Mouse (Mus musculus): Measurements from ENCODE around the gene Gm20388. TPM values are rescaled to one million over a fixed set of nuclear protein-coding genes. Genes with fewer than 3 reads are reported as not detected.

The Gm20388 gene
- polyA plus RNA-seq, 1 experiment from 2014 or later = 12.4 TPM

DNA sequence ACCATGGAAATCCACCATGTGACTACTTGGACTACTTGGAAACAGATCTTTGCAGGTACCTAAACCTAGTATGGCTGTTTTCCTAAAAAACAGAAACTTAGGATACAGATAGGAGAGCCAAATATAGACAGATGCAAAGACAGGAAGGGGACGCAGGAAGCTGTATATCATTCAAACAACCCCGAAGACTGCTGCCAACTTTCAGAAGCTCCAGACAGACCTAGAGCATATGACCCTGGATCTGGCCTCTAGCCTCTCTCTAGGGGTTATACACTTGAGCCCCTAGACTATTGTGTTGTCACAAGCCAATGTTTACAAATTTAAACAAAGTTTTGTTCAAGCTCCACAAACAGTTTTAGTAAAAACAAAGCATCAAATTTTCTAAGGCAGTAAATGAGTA, 3050.8 kb downstream of the Gm20388 start:
- Histone ChIP-seq H3K4me1 (ENCODE audit: control insufficient read depth, insufficient read depth, low read depth, low read length) (peaks cover 3% of the 10 kb centered on the region; the same call in 1 of the 2 replicates), H3K9ac (ENCODE audit: low read depth, low read length) (no peak overlapping the region), H3K9me3 (ENCODE audit: control insufficient read depth, low read length) (no peaks in the 10 kb centered on the region), H3K36me3 (ENCODE audit: control insufficient read depth, insufficient read depth, low read length) (no peaks in the 10 kb centered on the region), H3K4me3 (ENCODE audit: low read length) (no peak overlapping the region), H3K27me3 (replicated peaks; ENCODE audit: control insufficient read depth, insufficient read depth, low read length) (no peaks in the 10 kb centered on the region), H3K4me2 (ENCODE audit: low read length) (no peak overlapping the region), H3K27ac (ENCODE audit: low read depth, low read length) (no peak overlapping the region)
- no peak for ATAC-seq
- 73% methylated on average over 2 of the region's 2 CpGs for WGBS

GRCm38 (mm10) chr8:122962046-122962445, 3051.4 kb downstream of the Gm20388 start:
- no peak overlapping the region for H3K9ac ChIP-seq (ENCODE audit: low read depth, low read length)
- WGBS = 57% methylated on average over 5 of the region's 5 CpGs
- no peak overlapping the region for H3K4me3 ChIP-seq (ENCODE audit: low read length)
- no peak overlapping the region for H3K4me2 ChIP-seq (ENCODE audit: low read length)
- ATAC-seq = no peak
- H3K9me3 ChIP-seq (ENCODE audit: control insufficient read depth, low read length) = no peaks in the 10 kb centered on the region
- no peak overlapping the region for H3K27ac ChIP-seq (ENCODE audit: low read depth, low read length)
- H3K4me1 ChIP-seq (ENCODE audit: control insufficient read depth, insufficient read depth, low read depth, low read length) = peaks cover 3% of the 10 kb centered on the region; the same call in 1 of the 2 replicates
- no peaks in the 10 kb centered on the region for H3K36me3 ChIP-seq (ENCODE audit: control insufficient read depth, insufficient read depth, low read length)
- H3K27me3 ChIP-seq (replicated peaks; ENCODE audit: control insufficient read depth, insufficient read depth, low read length) = no peaks in the 10 kb centered on the region

DNA sequence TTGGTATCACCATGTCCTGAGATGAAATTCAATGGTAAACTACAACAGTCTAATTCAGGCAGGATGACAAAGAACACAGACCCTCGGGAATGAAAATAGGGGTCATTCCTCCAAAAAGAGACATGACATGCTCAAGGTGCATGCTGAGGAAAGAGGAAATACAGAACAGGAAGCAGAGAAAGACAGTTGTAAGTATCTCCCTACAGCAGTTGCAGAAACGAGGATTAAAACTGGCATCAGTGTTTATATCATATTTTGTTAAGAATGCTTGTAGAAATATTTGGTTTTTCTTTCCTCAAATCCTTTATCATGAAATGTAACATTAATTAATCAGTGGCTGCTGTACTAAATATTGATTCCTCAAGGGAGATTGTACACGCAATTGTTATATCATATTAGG, 3056.0 kb downstream of the Gm20388 start:
- no peak overlapping the region for H3K4me2 ChIP-seq (ENCODE audit: low read length)
- no peak overlapping the region for H3K9ac ChIP-seq (ENCODE audit: low read depth, low read length)
- no peaks in the 10 kb centered on the region for H3K36me3 ChIP-seq (ENCODE audit: control insufficient read depth, insufficient read depth, low read length)
- ATAC-seq = no peak
- whole genome bisulfite sequencing = 86% methylated on average over 3 of the region's 3 CpGs
- H3K27ac ChIP-seq (ENCODE audit: low read depth, low read length) = no peak overlapping the region
- H3K27me3 ChIP-seq (replicated peaks; ENCODE audit: control insufficient read depth, insufficient read depth, low read length) = no peaks in the 10 kb centered on the region
- H3K4me3 ChIP-seq (ENCODE audit: low read length) = no peak overlapping the region
- peaks cover 3% of the 10 kb centered on the region; the same call in 1 of the 2 replicates for H3K4me1 ChIP-seq (ENCODE audit: control insufficient read depth, insufficient read depth, low read depth, low read length)
- H3K9me3 ChIP-seq (ENCODE audit: control insufficient read depth, low read length) = no peaks in the 10 kb centered on the region

GRCm38 (mm10) chr8:122968145-122968544, 3057.5 kb downstream of the Gm20388 start:
- 78% methylated on average over 3 of the region's 3 CpGs for WGBS
- H3K36me3 ChIP-seq (ENCODE audit: control insufficient read depth, insufficient read depth, low read length) = no peaks in the 10 kb centered on the region
- no peak for ATAC-seq
- no peak overlapping the region for H3K9ac ChIP-seq (ENCODE audit: low read depth, low read length)
- H3K9me3 ChIP-seq (ENCODE audit: control insufficient read depth, low read length) = no peaks in the 10 kb centered on the region
- H3K27ac ChIP-seq (ENCODE audit: low read depth, low read length) = no peak overlapping the region
- no peaks in the 10 kb centered on the region for H3K4me1 ChIP-seq (ENCODE audit: control insufficient read depth, insufficient read depth, low read depth, low read length)
- H3K4me3 ChIP-seq (ENCODE audit: low read length) = no peak overlapping the region
- H3K4me2 ChIP-seq (ENCODE audit: low read length) = no peak overlapping the region
- H3K27me3 ChIP-seq (replicated peaks; ENCODE audit: control insufficient read depth, insufficient read depth, low read length) = no peaks in the 10 kb centered on the region

- ATAC-seq = no peak
- Histone ChIP-seq H3K4me3 (ENCODE audit: low read length) (no peak overlapping the region), H3K4me2 (ENCODE audit: low read length) (no peak overlapping the region), H3K27ac (ENCODE audit: low read depth, low read length) (no peak overlapping the region), H3K36me3 (ENCODE audit: control insufficient read depth, insufficient read depth, low read length) (no peaks in the 10 kb centered on the region), H3K27me3 (replicated peaks; ENCODE audit: control insufficient read depth, insufficient read depth, low read length) (no peaks in the 10 kb centered on the region), H3K9me3 (ENCODE audit: control insufficient read depth, low read length) (no peaks in the 10 kb centered on the region), H3K4me1 (ENCODE audit: control insufficient read depth, insufficient read depth, low read depth, low read length) (no peaks in the 10 kb centered on the region), H3K9ac (ENCODE audit: low read depth, low read length) (no peak overlapping the region)
- WGBS = 97% methylated on average over 3 of the region's 3 CpGs
These were observed 3059.5 kb downstream of the Gm20388 start for GRCm38 (mm10) chr8:122969964-122970620.

DNA sequence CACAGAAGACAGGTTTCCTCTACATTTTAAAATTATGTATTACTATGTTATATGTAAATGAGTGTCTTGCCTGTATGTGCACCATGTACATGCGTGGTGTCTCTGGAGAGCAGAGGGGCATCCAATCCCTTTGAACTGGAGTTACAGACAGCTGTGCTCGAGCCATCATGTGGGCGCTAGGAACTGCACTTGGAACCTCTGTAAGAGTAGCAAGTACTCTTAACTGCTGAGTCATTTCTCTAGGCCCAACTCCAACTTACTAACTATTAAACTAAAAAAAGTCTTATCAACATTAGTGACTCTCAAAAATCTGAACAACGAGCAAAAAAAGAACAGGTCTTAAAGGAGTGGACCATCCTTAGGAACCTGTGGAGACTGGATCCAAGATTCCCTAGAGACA, 3065.4 kb downstream of the Gm20388 start:
- no peak overlapping the region for H3K4me2 ChIP-seq (ENCODE audit: low read length)
- no peak for ATAC-seq
- WGBS = 95% methylated on average over 4 of the region's 4 CpGs
- H3K9ac ChIP-seq (ENCODE audit: low read depth, low read length) = no peak overlapping the region
- no peaks in the 10 kb centered on the region for H3K27me3 ChIP-seq (replicated peaks; ENCODE audit: control insufficient read depth, insufficient read depth, low read length)
- 0 out of 2 replicates have a peak, but pooled peaks cover 2% of the 10 kb centered on the region for H3K4me1 ChIP-seq (ENCODE audit: control insufficient read depth, insufficient read depth, low read depth, low read length)
- no peak overlapping the region for H3K27ac ChIP-seq (ENCODE audit: low read depth, low read length)
- no peak overlapping the region for H3K4me3 ChIP-seq (ENCODE audit: low read length)
- H3K36me3 ChIP-seq (ENCODE audit: control insufficient read depth, insufficient read depth, low read length) = no peaks in the 10 kb centered on the region
- no peaks in the 10 kb centered on the region for H3K9me3 ChIP-seq (ENCODE audit: control insufficient read depth, low read length)

GRCm38 (mm10) chr8:122979424-122979823, 3068.8 kb downstream of the Gm20388 start:
- Histone ChIP-seq H3K9me3 (ENCODE audit: control insufficient read depth, low read length) (no peaks in the 10 kb centered on the region), H3K9ac (ENCODE audit: low read depth, low read length) (no peak overlapping the region), H3K27me3 (replicated peaks; ENCODE audit: control insufficient read depth, insufficient read depth, low read length) (no peaks in the 10 kb centered on the region), H3K27ac (ENCODE audit: low read depth, low read length) (peak overlapping the region; percentile 10; the same call in 1 of the 2 replicates), H3K4me3 (ENCODE audit: low read length) (no peak overlapping the region), H3K36me3 (ENCODE audit: control insufficient read depth, insufficient read depth, low read length) (no peaks in the 10 kb centered on the region), H3K4me1 (ENCODE audit: control insufficient read depth, insufficient read depth, low read depth, low read length) (0 out of 2 replicates have a peak, but pooled peaks cover 2% of the 10 kb centered on the region), H3K4me2 (ENCODE audit: low read length) (no peak overlapping the region)
- WGBS = 92% methylated on average over 3 of the region's 3 CpGs
- no peak for ATAC-seq

DNA sequence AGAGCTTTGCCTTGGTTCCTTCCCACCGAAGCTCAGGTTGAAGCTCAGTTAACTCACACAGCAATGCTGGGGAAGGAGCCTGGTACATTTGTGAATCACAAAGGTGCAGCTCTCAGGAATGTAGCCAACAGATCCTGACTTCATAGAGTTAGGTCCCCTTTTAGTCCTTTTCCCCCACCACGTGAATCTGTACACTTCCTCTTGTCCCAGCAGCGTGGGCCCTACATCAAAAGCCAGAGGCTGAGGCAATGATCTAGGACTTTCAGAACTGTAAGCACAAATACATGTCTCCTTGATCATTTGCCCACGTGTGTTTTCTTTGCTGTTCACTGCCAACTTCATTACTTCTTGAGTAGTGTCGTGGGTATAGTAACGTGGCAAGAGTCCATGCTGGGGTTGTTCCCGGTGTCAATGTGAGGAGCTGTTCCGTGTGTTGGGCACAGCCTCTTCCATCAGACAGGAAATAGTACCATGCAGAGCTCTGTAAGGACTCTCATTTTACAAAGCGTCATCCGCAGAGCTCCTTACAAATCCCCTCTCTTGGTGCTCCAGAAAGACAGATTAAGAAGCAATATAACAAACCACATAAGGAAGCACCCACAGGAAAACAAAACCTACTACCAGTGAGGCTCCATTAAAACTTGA, 3069.3 kb downstream of the Gm20388 start:
- Histone ChIP-seq H3K9ac (ENCODE audit: low read depth, low read length) (no peak overlapping the region), H3K27me3 (replicated peaks; ENCODE audit: control insufficient read depth, insufficient read depth, low read length) (no peaks in the 10 kb centered on the region), H3K27ac (ENCODE audit: low read depth, low read length) (0 out of 2 replicates have a peak overlapping the region, but pooled peaks have one; percentile 10), H3K9me3 (ENCODE audit: control insufficient read depth, low read length) (no peaks in the 10 kb centered on the region), H3K4me1 (ENCODE audit: control insufficient read depth, insufficient read depth, low read depth, low read length) (0 out of 2 replicates have a peak, but pooled peaks cover 2% of the 10 kb centered on the region), H3K4me2 (ENCODE audit: low read length) (no peak overlapping the region), H3K4me3 (ENCODE audit: low read length) (no peak overlapping the region), H3K36me3 (ENCODE audit: control insufficient read depth, insufficient read depth, low read length) (no peaks in the 10 kb centered on the region)
- ATAC-seq = no peak
- WGBS = 65% methylated on average over 10 of the region's 10 CpGs

GRCm38 (mm10) chr8:122981646-122982045, 3071.0 kb downstream of the Gm20388 start:
- no peaks in the 10 kb centered on the region for H3K9me3 ChIP-seq (ENCODE audit: control insufficient read depth, low read length)
- no peaks in the 10 kb centered on the region for H3K27me3 ChIP-seq (replicated peaks; ENCODE audit: control insufficient read depth, insufficient read depth, low read length)
- no peak overlapping the region for H3K27ac ChIP-seq (ENCODE audit: low read depth, low read length)
- no peaks in the 10 kb centered on the region for H3K36me3 ChIP-seq (ENCODE audit: control insufficient read depth, insufficient read depth, low read length)
- 91% methylated on average over 5 of the region's 5 CpGs for WGBS
- H3K4me2 ChIP-seq (ENCODE audit: low read length) = no peak overlapping the region
- H3K4me1 ChIP-seq (ENCODE audit: control insufficient read depth, insufficient read depth, low read depth, low read length) = 0 out of 2 replicates have a peak, but pooled peaks cover 2% of the 10 kb centered on the region
- no peak for ATAC-seq
- H3K4me3 ChIP-seq (ENCODE audit: low read length) = no peak overlapping the region
- no peak overlapping the region for H3K9ac ChIP-seq (ENCODE audit: low read depth, low read length)
